Mouse (Mus musculus): ENCODE results near the gene Gspt1.

DNA sequence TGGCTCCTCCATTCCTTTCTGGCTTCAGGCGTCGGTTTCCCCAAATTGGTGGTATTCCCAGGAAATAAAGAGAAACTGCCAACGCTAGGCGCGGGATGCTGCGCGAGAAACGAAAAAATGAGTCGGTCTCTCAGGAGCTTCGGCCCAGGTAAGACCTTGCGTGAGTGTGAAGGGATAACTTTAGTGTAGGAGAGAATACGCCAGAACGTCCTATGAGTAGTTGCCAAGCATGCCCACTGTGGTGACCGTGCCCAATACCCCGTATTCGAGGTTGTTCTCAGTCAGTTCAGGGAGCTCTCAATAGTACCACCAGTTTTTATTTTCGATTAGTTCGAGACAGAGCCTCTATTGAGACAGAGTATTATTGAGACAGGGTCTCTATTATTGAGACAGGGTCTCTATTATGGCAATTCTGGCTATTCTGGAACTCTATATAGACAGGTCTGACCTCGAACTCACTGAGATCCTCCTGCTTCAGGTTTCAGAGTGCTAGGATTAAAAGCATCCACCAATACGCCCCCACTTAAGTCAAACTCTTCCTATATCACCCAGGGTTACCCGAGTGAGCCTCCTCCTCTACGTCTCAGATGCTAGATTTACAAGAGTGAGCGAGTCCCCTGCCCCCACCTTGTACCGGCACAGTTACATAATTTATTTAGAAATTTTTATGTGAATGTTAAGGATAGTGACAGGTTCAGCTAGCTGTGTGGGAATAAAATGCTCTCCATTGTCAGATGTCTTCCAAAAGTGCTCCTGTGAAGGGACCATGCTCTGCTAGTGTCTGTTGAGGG is 50.3 kb downstream of the Gspt1 start:
- TF ChIP-seq CTCF (IDR thresholded peaks at IDR 0.05; ENCODE audit: control insufficient read depth, insufficient read depth, insufficient read length) (no peak), MYOD1 (IDR thresholded peaks at IDR 0.05; ENCODE audit: control insufficient read depth, insufficient read length, low read depth) (no peak)

All from C2C12 (cell line).